Mouse (Mus musculus): ENCODE measurements around the gene Gabrr3. TPM values are rescaled to one million over a fixed set of nuclear protein-coding genes. Genes with fewer than 3 reads are reported as not detected.
"Not testable (repeated sequence)": the region's sequence is repeated elsewhere in the genome, so short reads cannot be mapped to it uniquely, and the experiment has no call there.

Gabrr3 gene
- polyA plus RNA-seq, 1 experiment from 2014 or later = 0.12 TPM

GRCm38 (mm10) chr16:59449092-59449491, 42.0 kb downstream of the Gabrr3 start:
- Histone ChIP-seq H3K27me3 (ENCODE audit: control insufficient read depth, insufficient read depth, low read length) (no peaks in the 10 kb centered on the region), H3K4me2 (ENCODE audit: low read depth, severe bottlenecking) (no peak overlapping the region), H3K4me1 (ENCODE audit: control insufficient read depth, insufficient read depth, low read length) (no peaks in the 10 kb centered on the region), H3K4me3 (ENCODE audit: low read depth, low read length) (no peak overlapping the region), H3K9me3 (ENCODE audit: control insufficient read depth, low read length) (no peaks in the 10 kb centered on the region), H3K27ac (replicated peaks; ENCODE audit: low read depth, low read length) (no peak overlapping the region), H3K9ac (ENCODE audit: low read length) (no peak overlapping the region), H3K36me3 (ENCODE audit: control insufficient read depth, insufficient read depth, low read length) (no peaks in the 10 kb centered on the region)
- DNase-seq (ENCODE audit: low spot score) = no peak
- no peak for ATAC-seq (ENCODE audit: insufficient number of reproducible peaks, low FRiP score, low TSS enrichment, low read depth)

- H3K27ac ChIP-seq (replicated peaks; ENCODE audit: low read depth, low read length) = no peak overlapping the region
- ATAC-seq (ENCODE audit: insufficient number of reproducible peaks, low FRiP score, low TSS enrichment, low read depth) = no peak
- no peak for DNase-seq (ENCODE audit: low spot score)
- H3K9me3 ChIP-seq (ENCODE audit: control insufficient read depth, low read length) = no peaks in the 10 kb centered on the region
- WGBS = 90% methylated on average over 5 of the region's 5 CpGs
- H3K27me3 ChIP-seq (ENCODE audit: control insufficient read depth, insufficient read depth, low read length) = no peaks in the 10 kb centered on the region
- no peaks in the 10 kb centered on the region for H3K4me1 ChIP-seq (ENCODE audit: control insufficient read depth, insufficient read depth, low read length)
- no peak overlapping the region for H3K4me2 ChIP-seq (ENCODE audit: low read depth, severe bottlenecking)
- no peak overlapping the region for H3K4me3 ChIP-seq (ENCODE audit: low read depth, low read length)
- no peak overlapping the region for H3K9ac ChIP-seq (ENCODE audit: low read length)
- H3K36me3 ChIP-seq (ENCODE audit: control insufficient read depth, insufficient read depth, low read length) = no peaks in the 10 kb centered on the region
Observed at GRCm38 (mm10) chr16:59451813-59452212, 44.7 kb downstream of the Gabrr3 start.

DNA sequence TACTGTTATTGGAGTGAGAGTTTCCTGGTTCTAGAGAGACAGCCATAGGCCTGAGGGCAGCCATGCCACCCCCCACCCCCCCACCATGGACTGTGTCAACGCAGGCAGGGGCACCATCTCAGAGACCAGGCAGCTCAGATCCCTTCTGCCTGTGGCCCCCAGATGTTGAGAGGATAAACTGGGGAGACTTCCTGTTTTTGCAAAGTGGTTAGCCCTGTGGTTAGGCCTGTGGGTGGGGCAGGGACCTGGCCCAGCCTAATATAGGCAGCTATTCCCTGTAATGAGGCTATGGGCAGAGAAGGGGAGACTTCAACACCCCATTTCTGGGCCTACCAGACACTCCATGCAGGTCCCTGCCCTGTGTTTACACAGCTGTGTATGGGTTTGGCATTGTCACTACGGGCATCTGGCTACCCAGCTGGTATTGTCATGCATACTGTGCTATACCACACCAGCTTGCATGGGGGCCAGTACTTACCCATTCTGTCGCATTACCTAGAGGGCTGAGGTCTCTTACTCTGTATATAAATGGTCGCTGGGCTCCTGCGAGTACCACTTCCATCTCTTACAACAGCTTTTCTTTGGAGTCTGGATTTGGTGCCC, 52.2 kb downstream of the Gabrr3 start:
- H3K9me3 ChIP-seq (ENCODE audit: control insufficient read depth, low read length); H3K9ac ChIP-seq (ENCODE audit: low read length); H3K4me2 ChIP-seq (ENCODE audit: low read depth, severe bottlenecking); ATAC-seq (ENCODE audit: insufficient number of reproducible peaks, low FRiP score, low TSS enrichment, low read depth); H3K27ac ChIP-seq (replicated peaks; ENCODE audit: low read depth, low read length); H3K4me3 ChIP-seq (ENCODE audit: low read depth, low read length); DNase-seq (ENCODE audit: low spot score); H3K4me1 ChIP-seq (ENCODE audit: control insufficient read depth, insufficient read depth, low read length); H3K36me3 ChIP-seq (ENCODE audit: control insufficient read depth, insufficient read depth, low read length); H3K27me3 ChIP-seq (ENCODE audit: control insufficient read depth, insufficient read depth, low read length): not testable (repeated sequence)
- WGBS = 84% methylated on average over 5 of the region's 5 CpGs

- H3K4me2 ChIP-seq (ENCODE audit: low read depth, severe bottlenecking) = no peak overlapping the region
- H3K9ac ChIP-seq (ENCODE audit: low read length) = no peak overlapping the region
- WGBS = 73% methylated on average over 4 of the region's 4 CpGs
- no peaks in the 10 kb centered on the region for H3K4me1 ChIP-seq (ENCODE audit: control insufficient read depth, insufficient read depth, low read length)
- no peaks in the 10 kb centered on the region for H3K9me3 ChIP-seq (ENCODE audit: control insufficient read depth, low read length)
- H3K4me3 ChIP-seq (ENCODE audit: low read depth, low read length) = no peak overlapping the region
- DNase-seq (ENCODE audit: low spot score) (no peak), ATAC-seq (ENCODE audit: insufficient number of reproducible peaks, low FRiP score, low TSS enrichment, low read depth) (0 out of 2 replicates have a peak, but pooled peaks have one; percentile 31)
- H3K27ac ChIP-seq (replicated peaks; ENCODE audit: low read depth, low read length) = no peak overlapping the region
- H3K36me3 ChIP-seq (ENCODE audit: control insufficient read depth, insufficient read depth, low read length) = no peaks in the 10 kb centered on the region
- H3K27me3 ChIP-seq (ENCODE audit: control insufficient read depth, insufficient read depth, low read length) = no peaks in the 10 kb centered on the region
Observed at GRCm38 (mm10) chr16:59463567-59463966, 56.4 kb downstream of the Gabrr3 start.

DNA sequence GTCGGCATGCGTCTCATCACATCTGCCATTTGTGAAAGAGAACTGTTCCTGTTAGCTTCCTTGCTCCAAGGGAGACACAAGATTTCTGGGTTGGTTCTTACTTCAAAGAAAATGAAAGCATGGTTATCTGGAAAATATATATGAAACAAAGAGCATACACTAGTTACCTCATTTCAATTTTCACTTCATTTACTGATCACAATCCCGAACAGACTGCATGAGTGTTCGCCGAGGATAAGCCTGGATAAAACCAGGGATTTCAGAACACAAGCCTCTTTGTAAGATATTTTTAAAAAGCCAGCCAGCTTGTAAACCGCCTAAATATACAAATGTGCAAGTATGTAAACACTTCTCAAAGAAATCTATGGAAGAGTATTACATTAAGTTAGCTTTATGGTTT, 56.8 kb downstream of the Gabrr3 start:
- H3K27me3 ChIP-seq (ENCODE audit: control insufficient read depth, insufficient read depth, low read length) = no peaks in the 10 kb centered on the region
- no peaks in the 10 kb centered on the region for H3K36me3 ChIP-seq (ENCODE audit: control insufficient read depth, insufficient read depth, low read length)
- H3K4me2 ChIP-seq (ENCODE audit: low read depth, severe bottlenecking) = no peak overlapping the region
- 89% methylated on average over 6 of the region's 6 CpGs for WGBS
- ATAC-seq (ENCODE audit: insufficient number of reproducible peaks, low FRiP score, low TSS enrichment, low read depth) (no peak), DNase-seq (ENCODE audit: low spot score) (no peak)
- no peak overlapping the region for H3K27ac ChIP-seq (replicated peaks; ENCODE audit: low read depth, low read length)
- H3K4me1 ChIP-seq (ENCODE audit: control insufficient read depth, insufficient read depth, low read length) = no peaks in the 10 kb centered on the region
- no peaks in the 10 kb centered on the region for H3K9me3 ChIP-seq (ENCODE audit: control insufficient read depth, low read length)
- no peak overlapping the region for H3K9ac ChIP-seq (ENCODE audit: low read length)
- H3K4me3 ChIP-seq (ENCODE audit: low read depth, low read length) = no peak overlapping the region

GRCm38 (mm10) chr16:59469846-59470245, 62.7 kb downstream of the Gabrr3 start:
- DNase-seq (ENCODE audit: low spot score) = no peak
- Histone ChIP-seq H3K27me3 (ENCODE audit: control insufficient read depth, insufficient read depth, low read length) (no peaks in the 10 kb centered on the region), H3K9ac (ENCODE audit: low read length) (no peak overlapping the region), H3K9me3 (ENCODE audit: control insufficient read depth, low read length) (no peaks in the 10 kb centered on the region), H3K36me3 (ENCODE audit: control insufficient read depth, insufficient read depth, low read length) (no peaks in the 10 kb centered on the region), H3K27ac (replicated peaks; ENCODE audit: low read depth, low read length) (no peak overlapping the region), H3K4me2 (ENCODE audit: low read depth, severe bottlenecking) (no peak overlapping the region), H3K4me3 (ENCODE audit: low read depth, low read length) (no peak overlapping the region), H3K4me1 (ENCODE audit: control insufficient read depth, insufficient read depth, low read length) (0 out of 2 replicates have a peak, but pooled peaks cover 4% of the 10 kb centered on the region)
- WGBS = 77% methylated on average over 1 of the region's 1 CpGs
- ATAC-seq (ENCODE audit: insufficient number of reproducible peaks, low FRiP score, low TSS enrichment, low read depth) = no peak

DNA sequence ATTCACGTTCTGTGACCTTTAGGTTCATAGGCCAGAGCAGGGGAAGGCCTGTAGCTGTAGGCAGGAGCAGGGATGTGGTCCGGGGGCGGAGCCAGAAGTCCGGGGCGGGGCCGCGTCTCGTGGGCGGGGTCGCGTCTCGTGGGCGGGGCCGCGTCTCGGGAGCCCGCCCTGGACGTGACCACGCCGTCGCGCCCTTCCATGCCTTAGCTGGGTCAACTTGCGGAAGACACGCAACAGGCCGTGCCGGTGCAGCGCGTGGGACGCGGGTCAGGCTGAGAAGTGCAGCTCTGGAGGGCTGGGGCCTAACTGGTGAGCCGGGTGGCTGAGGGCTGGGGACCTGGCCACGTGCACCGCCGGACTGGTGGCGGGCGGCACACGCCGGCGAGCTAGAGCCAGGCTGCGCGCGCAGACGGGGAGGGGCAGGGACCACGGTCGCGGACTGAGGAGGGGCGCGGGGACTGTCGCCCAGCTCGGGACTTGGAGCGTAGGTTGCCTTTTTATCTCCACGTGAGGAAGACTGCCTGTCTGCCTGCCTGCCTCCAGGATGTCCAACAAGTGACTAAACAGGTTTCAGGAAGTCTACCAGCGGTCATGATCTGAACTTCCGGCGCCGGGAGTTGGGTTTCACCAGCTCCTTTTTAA, 64.6 kb downstream of the Gabrr3 start, which contains the start of gene Riox2:
Gene Riox2, plus strand, starts transcription at position 139 of the 642 bp plus-strand sequence.
- Histone ChIP-seq H3K4me1 (ENCODE audit: control insufficient read depth, insufficient read depth, low read length) (0 out of 2 replicates have a peak, but pooled peaks cover 4% of the 10 kb centered on the region), H3K9ac (ENCODE audit: low read length) (peak within 1 kb of the TSS; percentile 70), H3K27ac (replicated peaks; ENCODE audit: low read depth, low read length) (peak within 1 kb of the TSS; percentile 33; the same call in 1 of the 2 replicates), H3K36me3 (ENCODE audit: control insufficient read depth, insufficient read depth, low read length) (no peaks in the 10 kb centered on the region), H3K27me3 (ENCODE audit: control insufficient read depth, insufficient read depth, low read length) (no peaks in the 10 kb centered on the region), H3K9me3 (ENCODE audit: control insufficient read depth, low read length) (no peaks in the 10 kb centered on the region), H3K4me2 (ENCODE audit: low read depth, severe bottlenecking) (peak within 1 kb of the TSS; percentile 34), H3K4me3 (ENCODE audit: low read depth, low read length) (peak within 1 kb of the TSS; percentile 59)
- WGBS = 1% methylated on average over 56 of the region's 56 CpGs
- ATAC-seq (ENCODE audit: insufficient number of reproducible peaks, low FRiP score, low TSS enrichment, low read depth) = peak; percentile 94
- DNase-seq (ENCODE audit: low spot score) = peak; percentile 87

GRCm38 (mm10) chr16:59472546-59472945, 65.4 kb downstream of the Gabrr3 start:
- 0 out of 2 replicates have a peak, but pooled peaks cover 4% of the 10 kb centered on the region for H3K4me1 ChIP-seq (ENCODE audit: control insufficient read depth, insufficient read depth, low read length)
- 47% methylated on average over 6 of the region's 6 CpGs for WGBS
- H3K9ac ChIP-seq (ENCODE audit: low read length) = no peak overlapping the region

More at GRCm38 (mm10) chr16:59472546-59472945, 65.4 kb downstream of the Gabrr3 start:
- H3K9me3 ChIP-seq (ENCODE audit: control insufficient read depth, low read length) = no peaks in the 10 kb centered on the region
- no peaks in the 10 kb centered on the region for H3K27me3 ChIP-seq (ENCODE audit: control insufficient read depth, insufficient read depth, low read length)
- no peaks in the 10 kb centered on the region for H3K36me3 ChIP-seq (ENCODE audit: control insufficient read depth, insufficient read depth, low read length)
- H3K27ac ChIP-seq (replicated peaks; ENCODE audit: low read depth, low read length) = no peak overlapping the region
- peak overlapping the region; percentile 34 for H3K4me2 ChIP-seq (ENCODE audit: low read depth, severe bottlenecking)
- ATAC-seq (ENCODE audit: insufficient number of reproducible peaks, low FRiP score, low TSS enrichment, low read depth) (no peak), DNase-seq (ENCODE audit: low spot score) (no peak)
- H3K4me3 ChIP-seq (ENCODE audit: low read depth, low read length) = peak overlapping the region; percentile 59

All from limb, embryonic 11.5 days (tissue).